8 mouse cellular contexts compared by ENCODE assay signal in genomic region chr10:80227166-80227539, GRCm38 (mm10). TPM values are rescaled to one million over a fixed set of nuclear protein-coding genes. Genes with fewer than 3 reads are reported as not detected.
DNase-seq lines count a peak whose midpoint lies in the region; ATAC-seq and TF ChIP-seq lines count a peak whose summit lies in the region.

No protein-coding gene starts in this region.

- peak; percentile 38 for DNase-seq in embryo, embryonic 9.5 days (ENCODE audit: extremely low spot score)
- DNase-seq in embryo, embryonic 11 days: no peak
- DNase-seq in thymus, adult 2 months: no peak
- DNase-seq in thymus, postnatal 0 days (ENCODE audit: low spot score): no peak
- no peak for DNase-seq in adrenal gland, adult 18-20 months (ENCODE audit: low spot score in 2 of 2)
- no peak for DNase-seq in Muller cell, postnatal 12 days (ENCODE audit: inconsistent ontology term)
- no peak for DNase-seq in urinary bladder, adult 2 months (ENCODE audit: low spot score)

- H3K9me3 ChIP-seq in liver, embryonic 12.5 days (replicated peaks): no peaks in the 10 kb centered on the region

- no peak for TF ChIP-seq POLR2A in thymus, adult 2 months (IDR thresholded peaks at IDR 0.05; ENCODE audit: control insufficient read depth, extremely low read depth, insufficient read depth, low read length, poor library complexity)

- H3K27me3 ChIP-seq in thymus, adult 2 months (ENCODE audit: control insufficient read depth, insufficient read depth, low read length): no peaks in the 10 kb centered on the region
- H3K27me3 ChIP-seq in liver, embryonic 12.5 days (replicated peaks): peaks cover 12% of the 10 kb centered on the region; the same call in 1 of the 2 replicates

- H3K27ac ChIP-seq in thymus, adult 2 months (ENCODE audit: control insufficient read depth, insufficient read depth, low read length): peak overlapping the region; percentile 43
- H3K27ac ChIP-seq in liver, embryonic 12.5 days: peak overlapping the region; percentile 93

- peak overlapping the region; percentile 94 for H3K9ac ChIP-seq in liver, embryonic 12.5 days

- 11% methylated on average over 10 of the region's 10 CpGs for WGBS in thymus, adult 2 months
- 6% methylated on average over 10 of the region's 10 CpGs for WGBS in liver, embryonic 12.5 days (ENCODE audit: insufficient replicate concordance)

- ATAC-seq in liver, embryonic 12.5 days: no peak

- H3K4me2 ChIP-seq in liver, embryonic 12.5 days: peak overlapping the region; percentile 95

- H3K4me3 ChIP-seq in thymus, adult 2 months (ENCODE audit: control insufficient read depth, insufficient read depth, low read length): peak overlapping the region; percentile 59
- peak overlapping the region; percentile 81 for H3K4me3 ChIP-seq in liver, embryonic 12.5 days

- H3K4me1 ChIP-seq in thymus, adult 2 months (replicated peaks; ENCODE audit: control insufficient read depth, insufficient read depth, low read length): peaks cover 17% of the 10 kb centered on the region
- peaks cover 30% of the 10 kb centered on the region for H3K4me1 ChIP-seq in liver, embryonic 12.5 days

- no peak for TF ChIP-seq CTCF in thymus, adult 2 months (IDR thresholded peaks at IDR 0.05; ENCODE audit: borderline replicate concordance, control insufficient read depth, extremely low read depth, insufficient read depth, low read length, poor library complexity)

- peaks cover 27% of the 10 kb centered on the region for H3K36me3 ChIP-seq in thymus, adult 2 months (ENCODE audit: control insufficient read depth, insufficient read depth, low read length)
- peaks cover 41% of the 10 kb centered on the region for H3K36me3 ChIP-seq in liver, embryonic 12.5 days

RNA-seq across cellular contexts. Expression of gene Mum1, which starts 0.9 kb away (rescaled TPM):
- 111 and 113 TPM in 2 replicates for polyA plus RNA-seq in thymus, adult 2 months (2012; rRNA removed)
- 70.8 and 72.4 TPM in 2 replicates for polyA plus RNA-seq in thymus, postnatal 0 days (2015; fragmentation: Nextera tagmentation; extraction: Ambion mirVana)
- polyA plus RNA-seq in liver, embryonic 12.5 days (2016; fragmentation: Nextera tagmentation; extraction: Ambion mirVana): 33.5 and 35.1 TPM in 2 replicates
- 10 to 100 TPM; 17.4 to 18.4 TPM for total RNA-seq in adrenal gland, adult 18-20 months (2021)
- 36.1 and 37.8 TPM in 2 replicates for polyA plus RNA-seq in urinary bladder, adult 2 months (2012; rRNA removed)

RNA-seq across cellular contexts. Expression of gene Ndufs7, which starts 21.8 kb away (rescaled TPM):
- 531 and 647 TPM in 2 replicates for polyA plus RNA-seq in thymus, adult 2 months (2012; rRNA removed)
- 319 and 339 TPM in 2 replicates for polyA plus RNA-seq in thymus, postnatal 0 days (2015; fragmentation: Nextera tagmentation; extraction: Ambion mirVana)
- polyA plus RNA-seq in liver, embryonic 12.5 days (2016; fragmentation: Nextera tagmentation; extraction: Ambion mirVana): 296 and 312 TPM in 2 replicates
- 100 to 1,000 TPM; 294 to 370 TPM for total RNA-seq in adrenal gland, adult 18-20 months (2021)
- 294 and 337 TPM in 2 replicates for polyA plus RNA-seq in urinary bladder, adult 2 months (2012; rRNA removed)

RNA-seq across cellular contexts. Expression of gene Gamt, which starts 33.7 kb away (rescaled TPM):
- 6.0 and 6.4 TPM in 2 replicates for polyA plus RNA-seq in thymus, adult 2 months (2012; rRNA removed)
- polyA plus RNA-seq in thymus, postnatal 0 days (2015; fragmentation: Nextera tagmentation; extraction: Ambion mirVana): 5.5 and 5.9 TPM in 2 replicates
- 43.0 and 50.0 TPM in 2 replicates for polyA plus RNA-seq in liver, embryonic 12.5 days (2016; fragmentation: Nextera tagmentation; extraction: Ambion mirVana)
- 100 to 1,000 TPM; 146 to 236 TPM for total RNA-seq in adrenal gland, adult 18-20 months (2021)
- polyA plus RNA-seq in urinary bladder, adult 2 months (2012; rRNA removed): 17.4 and 19.0 TPM in 2 replicates

RNA-seq across cellular contexts. Expression of gene Dazap1, which starts 34.1 kb away (rescaled TPM):
- 134 and 166 TPM in 2 replicates for polyA plus RNA-seq in thymus, adult 2 months (2012; rRNA removed)
- 48.9 and 56.1 TPM in 2 replicates for polyA plus RNA-seq in thymus, postnatal 0 days (2015; fragmentation: Nextera tagmentation; extraction: Ambion mirVana)
- 44.3 and 45.9 TPM in 2 replicates for polyA plus RNA-seq in liver, embryonic 12.5 days (2016; fragmentation: Nextera tagmentation; extraction: Ambion mirVana)
- total RNA-seq in adrenal gland, adult 18-20 months (2021): 100 to 1,000 TPM in 1 of 2 experiments, 10 to 100 TPM in 1; 90.2 to 100 TPM
- 68.2 and 82.3 TPM in 2 replicates for polyA plus RNA-seq in urinary bladder, adult 2 months (2012; rRNA removed)

RNA-seq across cellular contexts. Expression of gene Efna2, which starts 47.9 kb away (rescaled TPM):
- 3.1 and 3.6 TPM in 2 replicates for polyA plus RNA-seq in thymus, adult 2 months (2012; rRNA removed)
- 1.2 and 1.6 TPM in 2 replicates for polyA plus RNA-seq in thymus, postnatal 0 days (2015; fragmentation: Nextera tagmentation; extraction: Ambion mirVana)
- 3.1 and 3.4 TPM in 2 replicates for polyA plus RNA-seq in liver, embryonic 12.5 days (2016; fragmentation: Nextera tagmentation; extraction: Ambion mirVana)
- 1 to 10 TPM; 1.3 to 2.1 TPM for total RNA-seq in adrenal gland, adult 18-20 months (2021)
- polyA plus RNA-seq in urinary bladder, adult 2 months (2012; rRNA removed): 3.0 and 3.3 TPM in 2 replicates
